In genomic region chr19:48204892-48205761, GRCm38 (mm10) we compare ENCODE assay signal across 8 mouse cellular contexts. TPM values are rescaled to one million over a fixed set of nuclear protein-coding genes. Genes with fewer than 3 reads are reported as not detected.
DNase-seq lines count a peak whose midpoint lies in the region; ATAC-seq and TF ChIP-seq lines count a peak whose summit lies in the region.

No protein-coding gene starts in this region.

- H3K4me1 ChIP-seq in heart, embryonic 13.5 days, result peaks cover 29% of the 10 kb centered on the region
- H3K4me1 ChIP-seq in cortical plate, adult 2 months (ENCODE audit: control insufficient read depth, insufficient read depth, low read length), result peaks cover 2% of the 10 kb centered on the region; the same call in 1 of the 2 replicates
- H3K4me1 ChIP-seq in hindbrain, embryonic 14.5 days (replicated peaks; ENCODE audit: control insufficient read depth, insufficient read depth, low read length), result peaks cover 24% of the 10 kb centered on the region
- no peaks in the 10 kb centered on the region for H3K4me1 ChIP-seq in liver, embryonic 13.5 days (replicated peaks)

- H3K9ac ChIP-seq in heart, embryonic 13.5 days, result peak overlapping the region; percentile 74
- H3K9ac ChIP-seq in hindbrain, embryonic 14.5 days, result peak overlapping the region; percentile 80
- no peak overlapping the region for H3K9ac ChIP-seq in liver, embryonic 13.5 days

- WGBS in heart, embryonic 13.5 days, result under 1% methylated on average over 43 of the region's 62 CpGs
- under 1% methylated on average over 45 of the region's 62 CpGs for WGBS in hindbrain, embryonic 14.5 days
- 3% methylated on average over 50 of the region's 62 CpGs for WGBS in liver, embryonic 13.5 days (ENCODE audit: insufficient replicate concordance)

- peak overlapping the region; percentile 60 for H3K4me3 ChIP-seq in heart, embryonic 13.5 days
- peak overlapping the region; percentile 96 for H3K4me3 ChIP-seq in cortical plate, adult 2 months (ENCODE audit: insufficient read depth, low read length)
- peak overlapping the region; percentile 59 for H3K4me3 ChIP-seq in hindbrain, embryonic 14.5 days (replicated peaks; ENCODE audit: low read length)
- H3K4me3 ChIP-seq in liver, embryonic 13.5 days (replicated peaks), result peak overlapping the region; percentile 35

- H3K9me3 ChIP-seq in heart, embryonic 13.5 days, result no peaks in the 10 kb centered on the region
- H3K9me3 ChIP-seq in hindbrain, embryonic 14.5 days (ENCODE audit: control insufficient read depth, low read length), result no peaks in the 10 kb centered on the region
- H3K9me3 ChIP-seq in liver, embryonic 13.5 days (replicated peaks), result no peaks in the 10 kb centered on the region; the same call in 1 of the 2 replicates

- H3K4me2 ChIP-seq in heart, embryonic 13.5 days, result peak overlapping the region; percentile 95
- peak overlapping the region; percentile 90 for H3K4me2 ChIP-seq in hindbrain, embryonic 14.5 days (replicated peaks)
- H3K4me2 ChIP-seq in liver, embryonic 13.5 days, result peak overlapping the region; percentile 48

- DNase-seq in heart, adult 18-20 months, result no peak
- DNase-seq in hindbrain, embryonic 14.5 days (ENCODE audit: low spot score), result peak; percentile 54
- DNase-seq in liver, embryonic 13.5 days, result no peak
- DNase-seq in right cerebral cortex, postnatal 4 days, result peak; percentile 66
- no peak for DNase-seq in ovary, adult 18-20 months (ENCODE audit: low spot score)
- no peak for DNase-seq in urinary bladder, postnatal 14 days (ENCODE audit: low spot score)

- TF ChIP-seq POLR2A in cortical plate, adult 2 months (IDR thresholded peaks at IDR 0.05; ENCODE audit: extremely low read depth, insufficient read depth, low read length), result peak; percentile 44; the same call in 1 of the 2 replicates

- peaks cover 74% of the 10 kb centered on the region for H3K27me3 ChIP-seq in heart, embryonic 13.5 days (replicated peaks)
- H3K27me3 ChIP-seq in hindbrain, embryonic 14.5 days (ENCODE audit: control insufficient read depth, insufficient read depth, low read length), result peaks cover 6% of the 10 kb centered on the region; the same call in 1 of the 2 replicates
- H3K27me3 ChIP-seq in liver, embryonic 13.5 days, result peaks cover 46% of the 10 kb centered on the region

- ATAC-seq in heart, embryonic 13.5 days (ENCODE audit: extremely low read depth, insufficient number of reproducible peaks, low FRiP score, low TSS enrichment), result no peak
- peak; percentile 63; the same call in 1 of the 2 replicates for ATAC-seq in hindbrain, embryonic 14.5 days (ENCODE audit: low FRiP score)
- ATAC-seq in liver, embryonic 13.5 days (ENCODE audit: low read depth), result no peak

- TF ChIP-seq CTCF in cortical plate, adult 2 months (IDR thresholded peaks at IDR 0.05; ENCODE audit: extremely low read depth, insufficient read depth, low read length), result no peak

- no peak overlapping the region for H3K27ac ChIP-seq in heart, embryonic 13.5 days (replicated peaks)
- H3K27ac ChIP-seq in cortical plate, adult 2 months (ENCODE audit: insufficient read depth, low read length), result peak overlapping the region; percentile 35; the same call in 1 of the 2 replicates
- H3K27ac ChIP-seq in hindbrain, embryonic 14.5 days, result peak overlapping the region; percentile 73
- H3K27ac ChIP-seq in liver, embryonic 13.5 days, result no peak overlapping the region

- H3K36me3 ChIP-seq in heart, embryonic 13.5 days, result no peaks in the 10 kb centered on the region
- H3K36me3 ChIP-seq in hindbrain, embryonic 14.5 days (replicated peaks; ENCODE audit: control insufficient read depth, insufficient read depth), result no peaks in the 10 kb centered on the region
- H3K36me3 ChIP-seq in liver, embryonic 13.5 days, result no peaks in the 10 kb centered on the region

RNA-seq across cellular contexts. Expression of gene Sorcs3, which starts 0.7 kb away (rescaled TPM):
- 0.23 and 0.48 TPM in 2 replicates for polyA plus RNA-seq in heart, embryonic 13.5 days (2015; fragmentation: Nextera tagmentation; extraction: Ambion mirVana)
- total RNA-seq in heart, adult 18-20 months (2021), result not detected
- polyA plus RNA-seq in cortical plate, adult 2 months (2012; rRNA removed), result 15.4 and 19.6 TPM in 2 replicates
- polyA plus RNA-seq in hindbrain, embryonic 14.5 days (2014; fragmentation: Nextera tagmentation; extraction: Ambion mirVana), result 16.9 and 20.2 TPM in 2 replicates
- polyA plus RNA-seq in liver, embryonic 13.5 days (2015; fragmentation: Nextera tagmentation; extraction: Ambion mirVana), result 0.13 and 0.24 TPM in 2 replicates

Comparison
In these comparisons a context has a peak if more than half of its experiments do, and no peak if none do; other contexts are left out.
1. H3K27ac ChIP-seq: peak in cortical plate, adult 2 months (single experiment) and hindbrain, embryonic 14.5 days (single experiment); none in heart, embryonic 13.5 days (single experiment) and liver, embryonic 13.5 days (single experiment).
2. H3K4me3 ChIP-seq: peak in every context shown above with its lines; median percentile 96 in cortical plate, adult 2 months; 60 in heart, embryonic 13.5 days; 59 in hindbrain, embryonic 14.5 days; 35 in liver, embryonic 13.5 days.
3. DNase-seq: peak in hindbrain, embryonic 14.5 days (single experiment) and right cerebral cortex, postnatal 4 days (single experiment); none in heart, adult 18-20 months (0 of 2), liver, embryonic 13.5 days (single experiment), ovary, adult 18-20 months (single experiment) and urinary bladder, postnatal 14 days (single experiment).
4. RNA of gene Sorcs3, which starts 0.7 kb away (polyA plus RNA-seq): 16.9 to 20.2 TPM in hindbrain, embryonic 14.5 days and 15.4 to 19.6 TPM in cortical plate, adult 2 months; 0.23 to 0.48 TPM in heart, embryonic 13.5 days and 0.13 to 0.24 TPM in liver, embryonic 13.5 days; every median in the first group is over 10 times any median in the second.
5. Peak in every context shown above with its lines, with median percentiles within 50 percentile points of each other: H3K4me2 ChIP-seq.